Comparison of ENCODE assay signal across 9 mouse cellular contexts in the genomic region with DNA sequence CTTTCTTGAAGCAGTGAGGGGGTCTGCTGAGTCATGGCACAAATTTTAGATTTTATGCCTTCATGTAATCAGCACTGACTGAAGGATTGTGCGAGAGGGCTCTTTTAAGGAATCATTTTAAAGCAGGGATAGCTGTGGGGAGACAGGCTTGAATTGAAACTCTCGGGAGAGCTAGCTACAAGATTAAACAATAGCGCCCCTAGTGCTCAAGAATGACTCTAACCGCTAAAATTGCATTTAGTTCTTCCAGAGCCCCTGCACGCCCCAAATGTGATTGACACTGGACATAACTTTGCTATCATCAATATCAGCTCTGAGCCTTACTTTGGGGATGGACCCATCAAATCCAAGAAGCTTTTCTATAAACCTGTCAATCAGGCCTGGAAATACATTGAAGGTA.
A peak's percentile ranks its signal among the peaks of the same experiment; 100 is the strongest.
DNase-seq lines count a peak whose midpoint lies in the region; ATAC-seq and TF ChIP-seq lines count a peak whose summit lies in the region.
"Had no signal": no experiment of that assay in that cellular context is flagged by ENCODE, and none has a peak within 500 bp of the region (broad histone marks: within the 10 kb centered on the region; RNA-seq: fewer than 3 reads in every experiment).

No protein-coding gene starts in this region.

- WGBS in hindbrain, embryonic 14.5 days: 34% methylated on average over 5 of the region's 5 CpGs
- WGBS in hindbrain, embryonic 12.5 days: 39% methylated on average over 5 of the region's 5 CpGs
- WGBS in lung, embryonic 14.5 days: 32% methylated on average over 5 of the region's 5 CpGs

- no peak for ATAC-seq in hindbrain, embryonic 14.5 days (ENCODE audit: low FRiP score)
- ATAC-seq in hindbrain, embryonic 12.5 days (ENCODE audit: low FRiP score): no peak
- no peak for ATAC-seq in lung, embryonic 14.5 days (ENCODE audit: insufficient read depth)

- peak; percentile 35 for DNase-seq in hindbrain, embryonic 14.5 days (ENCODE audit: low spot score)
- peak; percentile 11 for DNase-seq in A20 (ENCODE audit: low read depth, low spot score)
- peak; percentile 49 for DNase-seq in R1 (ENCODE audit: low read depth, low spot score)
- peak; percentile 79 for DNase-seq in lung, embryonic 14.5 days
- no peak for DNase-seq in cerebellum, adult 9-11 months
- DNase-seq in gastrocnemius, postnatal 14 days: no peak
- no peak for DNase-seq in adrenal gland, postnatal 14 days
- DNase-seq: thymus, postnatal 25 days had no signal

- no peak overlapping the region for H3K27ac ChIP-seq in hindbrain, embryonic 14.5 days
- H3K27ac ChIP-seq in hindbrain, embryonic 12.5 days: no peak overlapping the region
- peak overlapping the region; percentile 48 for H3K27ac ChIP-seq in lung, embryonic 14.5 days (ENCODE audit: low read depth)

- peak; percentile 43 for TF ChIP-seq CTCF in lung, embryonic 14.5 days (IDR thresholded peaks at IDR 0.05; ENCODE audit: low read depth)

- no peak overlapping the region for H3K9ac ChIP-seq in hindbrain, embryonic 14.5 days
- H3K9ac ChIP-seq in hindbrain, embryonic 12.5 days: no peak overlapping the region
- H3K9ac ChIP-seq in lung, embryonic 14.5 days: no peak overlapping the region

- H3K9me3 ChIP-seq in hindbrain, embryonic 14.5 days (ENCODE audit: control insufficient read depth, low read length): peaks cover 8% of the 10 kb centered on the region; the same call in 1 of the 2 replicates
- peaks cover 8% of the 10 kb centered on the region for H3K9me3 ChIP-seq in hindbrain, embryonic 12.5 days (replicated peaks)
- no peaks in the 10 kb centered on the region for H3K9me3 ChIP-seq in lung, embryonic 14.5 days (ENCODE audit: low read depth, low read length)

- intact Hi-C loops in gastrocnemius, postnatal 14 days (cut with DNase I; ENCODE audit: low total_unique reads): no loop called here

- no peaks in the 10 kb centered on the region for H3K4me1 ChIP-seq in hindbrain, embryonic 14.5 days (replicated peaks; ENCODE audit: control insufficient read depth, insufficient read depth, low read length)
- H3K4me1 ChIP-seq in hindbrain, embryonic 12.5 days: no peaks in the 10 kb centered on the region
- 0 out of 2 replicates have a peak, but pooled peaks cover 4% of the 10 kb centered on the region for H3K4me1 ChIP-seq in lung, embryonic 14.5 days (ENCODE audit: insufficient read depth)

- H3K4me2 ChIP-seq in hindbrain, embryonic 14.5 days (replicated peaks): no peak overlapping the region
- H3K4me2 ChIP-seq in hindbrain, embryonic 12.5 days (replicated peaks): no peak overlapping the region
- H3K4me2 ChIP-seq in lung, embryonic 14.5 days: no peak overlapping the region

- H3K36me3 ChIP-seq in hindbrain, embryonic 14.5 days (replicated peaks; ENCODE audit: control insufficient read depth, insufficient read depth): no peaks in the 10 kb centered on the region
- H3K36me3 ChIP-seq in hindbrain, embryonic 12.5 days: no peaks in the 10 kb centered on the region
- no peaks in the 10 kb centered on the region for H3K36me3 ChIP-seq in lung, embryonic 14.5 days (ENCODE audit: insufficient read depth)

- H3K4me3 ChIP-seq in hindbrain, embryonic 14.5 days (replicated peaks; ENCODE audit: low read length): no peak overlapping the region
- H3K4me3 ChIP-seq in hindbrain, embryonic 12.5 days: no peak overlapping the region
- H3K4me3 ChIP-seq in lung, embryonic 14.5 days (ENCODE audit: low read depth, low read length): no peak overlapping the region

- no peaks in the 10 kb centered on the region for H3K27me3 ChIP-seq in hindbrain, embryonic 14.5 days (ENCODE audit: control insufficient read depth, insufficient read depth, low read length)
- H3K27me3 ChIP-seq in hindbrain, embryonic 12.5 days: no peaks in the 10 kb centered on the region
- H3K27me3 ChIP-seq in lung, embryonic 14.5 days (ENCODE audit: insufficient read depth, low read length): no peaks in the 10 kb centered on the region

Comparison
In these comparisons a context has a peak if more than half of its experiments do, and no peak if none do; other contexts are left out.
1. DNase-seq: peak in hindbrain, embryonic 14.5 days (single experiment), A20 (single experiment), R1 (single experiment) and lung, embryonic 14.5 days (single experiment); none in cerebellum, adult 9-11 months (single experiment), gastrocnemius, postnatal 14 days (single experiment) and adrenal gland, postnatal 14 days (single experiment).